ENCODE assay signal across 8 mouse cellular contexts in the genomic region with DNA sequence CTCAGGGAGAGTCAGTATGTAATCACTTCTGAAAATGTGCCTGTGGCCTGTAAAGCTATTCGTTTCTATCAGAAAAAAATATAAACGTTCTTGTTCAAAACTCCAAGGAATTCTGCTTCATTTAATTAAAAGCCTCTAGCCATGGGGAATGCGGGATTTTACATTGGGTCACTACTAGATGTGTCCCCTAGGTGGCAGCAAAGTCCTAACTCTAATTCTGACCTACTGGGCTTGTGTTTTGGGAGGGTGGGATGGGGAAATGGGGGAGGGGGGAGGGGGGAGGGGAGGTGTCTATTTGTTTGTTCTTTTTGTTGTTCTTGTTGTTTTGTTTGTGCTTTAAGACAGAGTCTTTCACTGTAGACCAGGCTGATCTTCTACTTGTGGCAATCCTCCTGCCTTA. TPM values are rescaled to one million over a fixed set of nuclear protein-coding genes. Genes with fewer than 3 reads are reported as not detected.
A peak's percentile ranks its signal among the peaks of the same experiment; 100 is the strongest.
DNase-seq lines count a peak whose midpoint lies in the region; ATAC-seq and TF ChIP-seq lines count a peak whose summit lies in the region.

No protein-coding gene starts in this region.

- H3K4me1 ChIP-seq in spleen, adult 2 months (ENCODE audit: control insufficient read depth, insufficient read depth, insufficient read length), result no peaks in the 10 kb centered on the region

- H3K4me3 ChIP-seq in spleen, adult 2 months (ENCODE audit: extremely low read depth, insufficient read depth, insufficient read length), result no peak overlapping the region

- no peak for TF ChIP-seq POLR2A in spleen, adult 2 months (IDR thresholded peaks at IDR 0.05; ENCODE audit: low read depth, low read length)

- H3K27me3 ChIP-seq in spleen, adult 2 months (ENCODE audit: control insufficient read depth, insufficient read depth, low read length), result no peaks in the 10 kb centered on the region

- TF ChIP-seq CTCF in spleen, adult 2 months (IDR thresholded peaks at IDR 0.05; ENCODE audit: extremely low read depth, insufficient read depth, insufficient read length, insufficient replicate concordance), result peak; percentile 12; the same call in 1 of the 2 replicates

- no peak overlapping the region for H3K27ac ChIP-seq in spleen, adult 2 months (ENCODE audit: insufficient read depth, low read length)

- peak; percentile 35 to 82 for DNase-seq in frontal cortex, adult 2 months (ENCODE audit: extremely low spot score in 1 of 2, low spot score in 1 of 2)
- DNase-seq in spleen, adult 2 months (ENCODE audit: low read depth in 1 of 2, low spot score in 2 of 2), result peak in 1 of 2 experiments; percentile 24
- DNase-seq in spleen, postnatal 36 days (ENCODE audit: low spot score in 2 of 2), result no peak
- DNase-seq in cerebellum, postnatal 10 days, result peak; percentile 77 to 84
- DNase-seq in kidney, postnatal 10 days, result peak; percentile 73
- peak; percentile 64 for DNase-seq in lung, postnatal 14 days
- peak; percentile 37 for DNase-seq in thymus, postnatal 25 days

- H3K36me3 ChIP-seq in spleen, adult 2 months (ENCODE audit: control insufficient read depth, insufficient read depth, low read length), result no peaks in the 10 kb centered on the region

- 4% methylated on average over 3 of the region's 3 CpGs for WGBS in spleen, adult 2 months

- no peak for ATAC-seq in frontal cortex, adult (ENCODE audit: low TSS enrichment)

RNA-seq across cellular contexts. Expression of a gene that starts 7.2 kb away (rescaled TPM):
- 30.6 and 35.0 TPM in 2 replicates for polyA plus RNA-seq in frontal cortex, adult 2 months (2012; rRNA removed)
- 11.0 and 28.9 TPM in 2 replicates for polyA plus RNA-seq in spleen, adult 2 months (2012; rRNA removed)

RNA-seq across cellular contexts. Expression of a gene that starts 19.3 kb away (rescaled TPM):
- 14.0 and 16.2 TPM in 2 replicates for polyA plus RNA-seq in frontal cortex, adult 2 months (2012; rRNA removed)
- 10.1 and 10.9 TPM in 2 replicates for polyA plus RNA-seq in spleen, adult 2 months (2012; rRNA removed)

Comparison
In these comparisons a context has a peak if more than half of its experiments do, and no peak if none do; other contexts are left out.
1. DNase-seq: peak in frontal cortex, adult 2 months (2 of 2), cerebellum, postnatal 10 days (2 of 2), kidney, postnatal 10 days (single experiment), lung, postnatal 14 days (single experiment) and thymus, postnatal 25 days (single experiment); none in spleen, postnatal 36 days (0 of 2).